Mouse (Mus musculus): ENCODE results near the gene Gm3045.

- no peak for TF ChIP-seq CTCF (IDR thresholded peaks at IDR 0.05; ENCODE audit: borderline replicate concordance, insufficient read depth, low read length)
- TF ChIP-seq POLR2A (IDR thresholded peaks at IDR 0.05; ENCODE audit: low read depth, low read length), result no peak
Observed at GRCm38 (mm10) chr13:56458001-56458400, 31.6 kb downstream of the Gm3045 start.
